Mouse (Mus musculus): ENCODE results near the gene Car9.
"Not testable (repeated sequence)": the region's sequence is repeated elsewhere in the genome, so short reads cannot be mapped to it uniquely, and the experiment has no call there.

Car9 gene

GRCm38 (mm10) chr4:43506536-43507185, at the start of gene Car9:
Gene Car9, plus strand, starts transcription at chr4:43506966.
- DNase-seq: peak; percentile 86

GRCm38 (mm10) chr4:43457124-43457523, 49.6 kb upstream of the Car9 start:
- DNase-seq: no peak

GRCm38 (mm10) chr4:43463102-43463501, 43.7 kb upstream of the Car9 start:
- DNase-seq: no peak

- DNase-seq: no peak
Observed at GRCm38 (mm10) chr4:43465935-43466334, 40.8 kb upstream of the Car9 start.

- DNase-seq: no peak
Observed at GRCm38 (mm10) chr4:43466872-43467271, 39.9 kb upstream of the Car9 start.

- no peak for DNase-seq
Observed at GRCm38 (mm10) chr4:43470301-43470700, 36.5 kb upstream of the Car9 start.

GRCm38 (mm10) chr4:43473636-43474035, 33.1 kb upstream of the Car9 start:
- DNase-seq: no peak

GRCm38 (mm10) chr4:43476604-43477003, 30.2 kb upstream of the Car9 start:
- no peak for DNase-seq

GRCm38 (mm10) chr4:43477857-43478533, 28.8 kb upstream of the Car9 start:
- DNase-seq: peak; percentile 82

GRCm38 (mm10) chr4:43478534-43478858, 28.3 kb upstream of the Car9 start:
- no peak for DNase-seq

GRCm38 (mm10) chr4:43478906-43479832, 27.6 kb upstream of the Car9 start:
- DNase-seq: no peak

GRCm38 (mm10) chr4:43480985-43481384, 25.8 kb upstream of the Car9 start:
- DNase-seq: no peak

- DNase-seq: no peak
Observed at GRCm38 (mm10) chr4:43481894-43482456, 24.8 kb upstream of the Car9 start.

GRCm38 (mm10) chr4:43482591-43482990, 24.2 kb upstream of the Car9 start:
- no peak for DNase-seq

- no peak for DNase-seq
Observed at GRCm38 (mm10) chr4:43483535-43484091, 23.2 kb upstream of the Car9 start, which contains the start of gene Sit1. Gene Sit1, minus strand, starts transcription at chr4:43483734.

- DNase-seq: not testable (repeated sequence)
Observed at GRCm38 (mm10) chr4:43485666-43486065, 21.1 kb upstream of the Car9 start.

- DNase-seq: no peak
Observed at GRCm38 (mm10) chr4:43489611-43490010, 17.2 kb upstream of the Car9 start.

GRCm38 (mm10) chr4:43490801-43491200, 16.0 kb upstream of the Car9 start:
- no peak for DNase-seq

- no peak for DNase-seq
Observed at GRCm38 (mm10) chr4:43492101-43492820, 14.5 kb upstream of the Car9 start.

GRCm38 (mm10) chr4:43492821-43493185, 14.0 kb upstream of the Car9 start, which contains the start of gene Ccdc107:
Gene Ccdc107, plus strand, starts transcription at chr4:43492900.
- peak; percentile 95 for DNase-seq

- DNase-seq: peak; percentile 97
Observed at GRCm38 (mm10) chr4:43493186-43493845, 13.4 kb upstream of the Car9 start.

GRCm38 (mm10) chr4:43493846-43494240, 12.9 kb upstream of the Car9 start:
- DNase-seq: no peak

All from cerebellum, adult 11 months (tissue).